Mouse (Mus musculus) intestine, embryonic 15.5 days (tissue): ENCODE data around the gene Exoc4. TPM values are rescaled to one million over a fixed set of nuclear protein-coding genes. Genes with fewer than 3 reads are reported as not detected.

ENCODE experiments used
- ATAC-seq: fragments of 200-750 bp; cut with Nextera tagmentation; 2 replicates; pipeline ENCODE4 v1.8.0; 2017; ENCODE audit warnings: moderate TSS enrichment, moderate library complexity
- H3K27ac ChIP-seq: fragments of 300-500 bp; sonication (generic); 2 replicates; pipeline ENCODE4 v1.5.1; 2015; ENCODE audit warnings: mild to moderate bottlenecking, inconsistent platforms
- H3K27me3 ChIP-seq: fragments of 300-500 bp; sonication (generic); replicated peaks from 2 replicates; pipeline ENCODE4 v1.6.1; 2015; ENCODE audit warnings: inconsistent platforms
- H3K36me3 ChIP-seq: fragments of 300-500 bp; sonication (generic); 2 replicates; pipeline ENCODE4 v1.6.1; 2015; ENCODE audit warnings: inconsistent platforms
- H3K4me1 ChIP-seq: fragments of 300-500 bp; sonication (generic); replicated peaks from 2 replicates; pipeline ENCODE4 v1.6.1; 2015; ENCODE audit warnings: inconsistent platforms
- H3K4me2 ChIP-seq: fragments of 300-500 bp; sonication (generic); replicated peaks from 2 replicates; pipeline ENCODE4 v1.6.1; 2015; ENCODE audit warnings: mild to moderate bottlenecking, inconsistent platforms
- H3K4me3 ChIP-seq: fragments of 300-500 bp; sonication (generic); replicated peaks from 2 replicates; pipeline ENCODE4 v1.5.1; 2015; ENCODE audit warnings: inconsistent platforms
- H3K9ac ChIP-seq: fragments of 300-500 bp; sonication (generic); 2 replicates; pipeline ENCODE4 v1.6.1; 2015; ENCODE audit warnings: inconsistent platforms
- H3K9me3 ChIP-seq: fragments of 300-500 bp; sonication (generic); 2 replicates; pipeline ENCODE4 v1.6.1; 2016; ENCODE audit warnings: inconsistent platforms
- WGBS: fragments of 180-500 bp; shearing (Covaris S2); methylation state at CpG from one replicate; pipeline ENCODE4 v1.1.7; 2015; 5-methylcytosine and 5-hydroxymethylcytosine counted together
- polyA plus RNA-seq: library from polyadenylated mRNA; unstranded; fragments of >200 nt; fragmentation: Nextera tagmentation; extraction: Ambion mirVana; gene quantifications from 2 replicates; pipeline ENCODE4 v1.2.1, GENCODE M21; 2015

Gene Exoc4
- polyA plus RNA-seq, 1 experiment from 2014 or later: 26.4 TPM

GRCm38 (mm10) chr6:33453810-33454209, 204.9 kb downstream of the Exoc4 start:
- no peaks in the 10 kb centered on the region for H3K27me3 ChIP-seq
- H3K4me1 ChIP-seq: no peaks in the 10 kb centered on the region
- no peak overlapping the region for H3K4me2 ChIP-seq
- no peak overlapping the region for H3K9ac ChIP-seq
- H3K36me3 ChIP-seq: no peaks in the 10 kb centered on the region
- no peak overlapping the region for H3K27ac ChIP-seq
- 74% methylated on average over 2 of the region's 2 CpGs for WGBS
- ATAC-seq: no peak
- no peak overlapping the region for H3K4me3 ChIP-seq
- H3K9me3 ChIP-seq: no peaks in the 10 kb centered on the region

GRCm38 (mm10) chr6:33454354-33454753, 205.5 kb downstream of the Exoc4 start:
- Histone ChIP-seq H3K4me3 (no peak overlapping the region), H3K9me3 (no peaks in the 10 kb centered on the region), H3K9ac (no peak overlapping the region), H3K36me3 (no peaks in the 10 kb centered on the region), H3K4me2 (no peak overlapping the region), H3K4me1 (no peaks in the 10 kb centered on the region), H3K27me3 (no peaks in the 10 kb centered on the region), H3K27ac (no peak overlapping the region)
- WGBS: 57% methylated on average over 2 of the region's 2 CpGs
- ATAC-seq: no peak

DNA sequence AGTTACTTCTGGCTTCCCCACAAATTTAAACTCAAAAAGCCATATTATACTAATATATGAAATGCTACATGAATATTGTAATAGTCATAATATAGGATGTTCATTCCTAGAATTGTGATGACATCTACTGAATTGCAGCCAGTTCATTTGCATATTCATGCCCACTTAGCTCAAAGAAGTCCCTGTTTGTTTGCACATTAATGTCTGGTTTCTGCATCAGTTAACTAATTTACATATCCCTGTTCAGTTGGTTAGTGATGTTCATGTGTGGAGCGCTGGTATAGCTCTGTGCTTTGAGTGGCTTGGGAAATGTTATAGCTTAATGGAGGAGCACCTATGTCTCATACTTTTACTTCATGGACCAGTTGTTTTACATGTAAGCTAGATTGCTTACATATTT, 206.4 kb downstream of the Exoc4 start:
- WGBS: 98% methylated on average over 1 of the region's 1 CpGs
- no peak for ATAC-seq

GRCm38 (mm10) chr6:33464862-33465261, 216.0 kb downstream of the Exoc4 start:
- no peak for ATAC-seq
- no peaks in the 10 kb centered on the region for H3K9me3 ChIP-seq
- no peak overlapping the region for H3K4me3 ChIP-seq
- H3K4me1 ChIP-seq: no peaks in the 10 kb centered on the region
- H3K27me3 ChIP-seq: no peaks in the 10 kb centered on the region
- H3K4me2 ChIP-seq: no peak overlapping the region
- no peak overlapping the region for H3K9ac ChIP-seq
- no peak overlapping the region for H3K27ac ChIP-seq
- H3K36me3 ChIP-seq: no peaks in the 10 kb centered on the region
- 89% methylated on average over 3 of the region's 3 CpGs for WGBS

More for the DNA sequence above, 206.4 kb downstream of the Exoc4 start:
- no peak overlapping the region for H3K4me2 ChIP-seq
- H3K9me3 ChIP-seq: no peaks in the 10 kb centered on the region
- no peak overlapping the region for H3K9ac ChIP-seq
- no peaks in the 10 kb centered on the region for H3K27me3 ChIP-seq
- no peak overlapping the region for H3K4me3 ChIP-seq
- H3K4me1 ChIP-seq: no peaks in the 10 kb centered on the region
- H3K27ac ChIP-seq: no peak overlapping the region
- no peaks in the 10 kb centered on the region for H3K36me3 ChIP-seq

DNA sequence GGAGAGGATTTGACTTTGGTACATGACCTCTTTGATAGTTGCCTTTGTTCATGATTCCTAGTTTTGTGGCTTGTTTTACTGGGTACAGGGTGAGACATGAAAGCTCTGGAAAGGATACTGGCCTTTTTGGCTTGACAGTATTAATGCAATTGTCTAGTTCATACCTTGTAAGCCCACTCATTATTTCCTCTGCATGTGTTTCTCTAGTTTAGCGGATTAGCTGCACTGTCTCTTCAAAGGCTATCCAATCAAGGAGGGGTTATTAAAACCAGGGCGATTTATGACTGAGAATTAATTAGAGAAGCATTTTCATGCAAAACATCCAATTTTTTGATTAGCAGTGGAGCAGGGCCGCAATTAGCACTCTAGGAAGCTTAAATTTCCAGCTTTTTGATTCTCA, 216.5 kb downstream of the Exoc4 start:
- Histone ChIP-seq H3K4me3 (no peak overlapping the region), H3K4me2 (no peak overlapping the region), H3K4me1 (no peaks in the 10 kb centered on the region), H3K9me3 (no peaks in the 10 kb centered on the region), H3K36me3 (no peaks in the 10 kb centered on the region), H3K27ac (no peak overlapping the region), H3K9ac (no peak overlapping the region), H3K27me3 (no peaks in the 10 kb centered on the region)
- WGBS: 91% methylated on average over 3 of the region's 3 CpGs
- ATAC-seq: no peak

DNA sequence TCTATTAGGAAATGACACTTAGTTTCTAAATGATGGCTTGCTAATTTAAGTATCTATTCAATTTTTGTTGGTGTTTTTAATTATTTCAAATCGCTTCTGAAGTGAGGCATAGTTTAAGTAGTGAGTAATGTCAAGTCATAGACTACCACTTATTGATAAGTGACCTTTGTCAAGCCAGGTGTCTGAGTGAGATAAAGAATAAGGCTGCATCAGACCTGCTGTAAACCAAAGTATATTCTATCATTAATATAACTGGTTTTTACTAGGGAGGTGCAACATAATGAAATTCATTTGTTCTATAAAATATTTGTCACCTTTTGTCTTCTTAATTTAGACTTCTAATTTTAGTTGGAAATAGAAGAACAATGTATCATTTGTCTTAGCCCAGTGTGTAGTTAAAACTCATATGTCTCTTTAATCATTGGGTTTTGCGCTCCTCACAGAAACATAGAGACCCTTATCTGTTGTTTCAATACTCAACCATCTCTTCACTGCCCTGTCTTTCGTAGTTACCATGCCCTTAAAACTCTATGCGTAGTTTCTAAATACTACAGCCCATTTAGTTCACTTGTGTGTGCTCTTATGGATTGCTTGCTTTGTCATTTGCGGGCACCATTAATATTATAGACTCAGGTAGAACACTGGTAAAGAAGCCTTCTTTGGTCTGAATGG, 217.4 kb downstream of the Exoc4 start:
- no peak for ATAC-seq
- no peaks in the 10 kb centered on the region for H3K36me3 ChIP-seq
- H3K4me2 ChIP-seq: no peak overlapping the region
- H3K4me1 ChIP-seq: no peaks in the 10 kb centered on the region
- H3K27ac ChIP-seq: no peak overlapping the region
- H3K9me3 ChIP-seq: no peaks in the 10 kb centered on the region
- H3K4me3 ChIP-seq: no peak overlapping the region
- H3K9ac ChIP-seq: no peak overlapping the region
- no peaks in the 10 kb centered on the region for H3K27me3 ChIP-seq
- WGBS: 87% methylated on average over 5 of the region's 5 CpGs

DNA sequence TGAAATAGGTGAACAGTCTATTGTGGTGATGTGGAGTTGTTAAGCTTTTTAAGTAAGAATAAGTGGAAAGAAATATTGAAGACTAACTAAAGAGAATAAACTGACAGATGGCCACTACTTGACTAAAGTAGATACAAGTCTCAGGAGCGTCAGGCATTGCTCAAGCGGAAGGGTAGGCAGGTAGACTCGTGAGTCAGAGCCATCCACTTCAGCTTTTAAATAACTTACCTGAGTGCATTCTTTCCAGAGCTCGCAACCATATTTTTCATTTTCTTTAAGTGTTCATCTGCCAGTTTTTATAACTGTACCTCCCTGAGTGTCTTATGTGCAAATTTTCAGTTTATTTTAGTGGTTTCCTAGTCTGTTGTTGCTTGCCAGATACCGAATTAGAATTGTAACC, 219.6 kb downstream of the Exoc4 start:
- H3K4me2 ChIP-seq: no peak overlapping the region
- WGBS: 86% methylated on average over 5 of the region's 5 CpGs
- no peak overlapping the region for H3K4me3 ChIP-seq
- no peak overlapping the region for H3K27ac ChIP-seq
- no peak for ATAC-seq
- no peak overlapping the region for H3K9ac ChIP-seq
- no peaks in the 10 kb centered on the region for H3K36me3 ChIP-seq
- no peaks in the 10 kb centered on the region for H3K27me3 ChIP-seq
- no peaks in the 10 kb centered on the region for H3K9me3 ChIP-seq
- H3K4me1 ChIP-seq: no peaks in the 10 kb centered on the region

DNA sequence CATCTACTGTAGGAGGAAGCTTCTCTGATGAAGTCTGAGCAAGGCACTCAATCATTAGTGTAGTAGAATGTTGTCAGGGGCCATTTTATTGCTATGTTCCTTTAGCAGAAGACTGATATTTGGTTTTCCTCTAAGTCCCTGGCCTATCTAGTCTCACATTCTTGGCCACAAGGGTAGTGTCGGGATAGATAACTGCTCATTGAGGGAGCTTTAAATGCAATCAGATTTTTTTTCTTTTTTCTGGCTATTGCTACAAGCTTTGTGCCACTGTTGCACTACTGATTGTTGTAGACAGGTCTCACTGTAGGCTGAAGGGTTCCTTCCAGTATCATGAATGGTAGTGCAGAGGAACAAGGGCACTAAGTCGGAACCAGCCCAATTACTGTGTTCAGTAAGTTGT, 227.2 kb downstream of the Exoc4 start:
- no peak overlapping the region for H3K27ac ChIP-seq
- no peak overlapping the region for H3K4me3 ChIP-seq
- ATAC-seq: no peak
- 86% methylated on average over 2 of the region's 2 CpGs for WGBS
- no peaks in the 10 kb centered on the region for H3K9me3 ChIP-seq
- H3K9ac ChIP-seq: no peak overlapping the region
- no peaks in the 10 kb centered on the region for H3K36me3 ChIP-seq
- H3K27me3 ChIP-seq: no peaks in the 10 kb centered on the region
- no peak overlapping the region for H3K4me2 ChIP-seq
- H3K4me1 ChIP-seq: no peaks in the 10 kb centered on the region

- H3K9ac ChIP-seq: no peak overlapping the region
- 82% methylated on average over 9 of the region's 9 CpGs for WGBS
- H3K27ac ChIP-seq: no peak overlapping the region
- H3K9me3 ChIP-seq: no peaks in the 10 kb centered on the region
- no peaks in the 10 kb centered on the region for H3K36me3 ChIP-seq
- H3K27me3 ChIP-seq: no peaks in the 10 kb centered on the region
- H3K4me1 ChIP-seq: no peaks in the 10 kb centered on the region
- H3K4me3 ChIP-seq: no peak overlapping the region
- no peak for ATAC-seq
- no peak overlapping the region for H3K4me2 ChIP-seq
Observed at GRCm38 (mm10) chr6:33484568-33484967, 235.7 kb downstream of the Exoc4 start.

DNA sequence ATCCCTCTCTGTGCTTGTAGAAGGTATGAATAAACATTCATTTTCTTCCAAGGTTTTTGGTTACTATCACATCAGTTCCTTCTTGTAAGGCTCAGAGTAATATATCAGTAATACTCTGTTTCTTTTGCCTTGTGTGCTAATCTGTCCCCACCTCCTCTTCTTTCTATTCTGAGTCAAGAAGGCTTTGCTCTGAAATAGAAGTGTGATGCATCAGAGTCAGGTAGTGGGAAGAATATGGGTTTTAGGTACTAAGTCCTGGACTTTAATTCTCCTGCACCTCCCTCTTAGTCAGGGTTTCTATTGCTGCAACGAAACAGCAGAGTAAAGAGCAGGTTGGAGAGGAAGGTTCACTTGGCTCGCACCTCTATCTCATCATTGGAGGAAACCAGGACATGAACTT, 240.9 kb downstream of the Exoc4 start:
- H3K27me3 ChIP-seq: no peaks in the 10 kb centered on the region
- H3K27ac ChIP-seq: no peak overlapping the region

GRCm38 (mm10) chr6:33496141-33496855, 247.4 kb downstream of the Exoc4 start:
- H3K4me2 ChIP-seq: no peak overlapping the region
- H3K27ac ChIP-seq: no peak overlapping the region
- no peaks in the 10 kb centered on the region for H3K27me3 ChIP-seq
- H3K9me3 ChIP-seq: no peaks in the 10 kb centered on the region
- no peak overlapping the region for H3K9ac ChIP-seq
- WGBS: 72% methylated on average over 6 of the region's 6 CpGs
- ATAC-seq: no peak
- H3K4me3 ChIP-seq: no peak overlapping the region
- no peaks in the 10 kb centered on the region for H3K36me3 ChIP-seq
- H3K4me1 ChIP-seq: no peaks in the 10 kb centered on the region

More for the DNA sequence above, 240.9 kb downstream of the Exoc4 start:
- H3K4me2 ChIP-seq: no peak overlapping the region
- H3K9ac ChIP-seq: no peak overlapping the region
- no peaks in the 10 kb centered on the region for H3K36me3 ChIP-seq
- no peak for ATAC-seq
- no peaks in the 10 kb centered on the region for H3K9me3 ChIP-seq
- WGBS: 98% methylated on average over 2 of the region's 2 CpGs
- no peaks in the 10 kb centered on the region for H3K4me1 ChIP-seq
- no peak overlapping the region for H3K4me3 ChIP-seq

- ATAC-seq: no peak
- no peaks in the 10 kb centered on the region for H3K27me3 ChIP-seq
- H3K9ac ChIP-seq: no peak overlapping the region
- no peak overlapping the region for H3K4me2 ChIP-seq
- no peak overlapping the region for H3K4me3 ChIP-seq
- no peaks in the 10 kb centered on the region for H3K36me3 ChIP-seq
- no peaks in the 10 kb centered on the region for H3K9me3 ChIP-seq
- H3K4me1 ChIP-seq: no peaks in the 10 kb centered on the region
- no peak overlapping the region for H3K27ac ChIP-seq
Observed at GRCm38 (mm10) chr6:33497348-33497747, 248.5 kb downstream of the Exoc4 start.

DNA sequence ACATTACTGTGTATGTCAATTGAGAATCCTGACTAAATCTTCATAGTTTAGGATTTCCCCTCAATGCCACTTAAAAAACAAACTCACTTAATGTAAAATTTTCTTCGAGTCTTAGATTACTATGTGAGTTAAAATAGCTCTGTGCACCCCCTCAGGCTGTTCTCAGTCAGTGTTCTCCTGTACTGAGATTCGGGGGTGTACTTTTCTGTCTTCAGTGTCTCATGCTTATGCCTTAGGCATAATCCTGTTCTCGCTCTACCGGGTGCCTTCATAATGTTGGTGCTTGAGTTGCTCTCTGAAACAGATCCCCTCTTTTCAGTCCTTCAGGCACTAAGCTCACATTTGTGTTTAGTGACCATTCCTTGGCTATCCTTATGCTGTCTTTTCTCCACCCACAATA, 253.5 kb downstream of the Exoc4 start:
- H3K4me2 ChIP-seq: no peak overlapping the region
- H3K4me1 ChIP-seq: no peaks in the 10 kb centered on the region
- H3K9ac ChIP-seq: no peak overlapping the region
- H3K4me3 ChIP-seq: no peak overlapping the region
- H3K27ac ChIP-seq: no peak overlapping the region
- 89% methylated on average over 4 of the region's 4 CpGs for WGBS
- H3K36me3 ChIP-seq: no peaks in the 10 kb centered on the region
- no peak for ATAC-seq
- H3K9me3 ChIP-seq: no peaks in the 10 kb centered on the region
- no peaks in the 10 kb centered on the region for H3K27me3 ChIP-seq
